Mouse (Mus musculus) small intestine, adult 2 months (tissue): ENCODE results near the gene Igsf21. TPM values are rescaled to one million over a fixed set of nuclear protein-coding genes. Genes with fewer than 3 reads are reported as not detected.

Experiments
- H3K27ac ChIP-seq: fragments of 200-500 bp; 2 replicates; pipeline ENCODE4 v1.5.1; 2012; ENCODE audit warnings: low read depth, low read length, control low read depth, inconsistent platforms; ENCODE audit not compliant: insufficient read depth
- H3K27me3 ChIP-seq: fragments of 200-500 bp; 2 replicates; pipeline ENCODE4 v1.6.1; 2012; ENCODE audit warnings: mild to moderate bottlenecking, moderate library complexity, low read length, inconsistent platforms; ENCODE audit not compliant: control insufficient read depth, insufficient read depth
- H3K36me3 ChIP-seq: fragments of 200-500 bp; 2 replicates; pipeline ENCODE4 v1.6.1; 2012; ENCODE audit warnings: mild to moderate bottlenecking, low read length, control low read depth, inconsistent platforms; ENCODE audit not compliant: control insufficient read depth, insufficient read depth
- H3K4me1 ChIP-seq: fragments of 200-500 bp; 2 replicates; pipeline ENCODE4 v1.6.1; 2012; ENCODE audit warnings: low read length, inconsistent platforms, mixed read lengths; ENCODE audit not compliant: control insufficient read depth, insufficient read depth, insufficient read length
- H3K4me3 ChIP-seq: fragments of 200-500 bp; 2 replicates; pipeline ENCODE4 v1.5.1; 2012; ENCODE audit warnings: low read depth, mild to moderate bottlenecking, control low read depth, inconsistent platforms, low read length, moderate library complexity
- CTCF ChIP-seq: fragments of 200-500 bp; IDR thresholded peaks from 2 replicates; pipeline ENCODE4 v1.5.1; 2012; ENCODE audit warnings: low read depth, mild to moderate bottlenecking, control low read depth, inconsistent platforms, low read length, moderate library complexity, mixed read lengths; ENCODE audit not compliant: insufficient replicate concordance, insufficient read length; ENCODE audit errors: extremely low read depth
- POLR2A ChIP-seq: fragments of 200-500 bp; IDR thresholded peaks from 2 replicates; pipeline ENCODE4 v1.6.1; 2012; ENCODE audit warnings: low read depth, mild to moderate bottlenecking, control low read depth, inconsistent platforms, low read length, moderate library complexity
- WGBS: fragments of 180-500 bp; shearing (Covaris S2); methylation state at CpG from one replicate; pipeline ENCODE4 v1.1.7; 2018; 5-methylcytosine and 5-hydroxymethylcytosine counted together
- polyA plus RNA-seq: library from polyadenylated mRNA; depleted of rRNA; stranded (reverse); fragments of >200 nt; gene quantifications from 2 replicates; pipeline ENCODE4 v1.2.3, GENCODE M21; 2012

Igsf21 gene
- polyA plus RNA-seq, 1 experiment, result 1.0 TPM

- WGBS, result 44% methylated on average over 11 of the region's 11 CpGs
- H3K27me3 ChIP-seq, result no peaks in the 10 kb centered on the region
- no peaks in the 10 kb centered on the region for H3K36me3 ChIP-seq
- no peak overlapping the region for H3K27ac ChIP-seq
- no peaks in the 10 kb centered on the region for H3K4me1 ChIP-seq
- TF ChIP-seq POLR2A, result no peak
- no peak for TF ChIP-seq CTCF
- no peak overlapping the region for H3K4me3 ChIP-seq
Measured at GRCm38 (mm10) chr4:140084521-140085011, 162.0 kb downstream of the Igsf21 start.

GRCm38 (mm10) chr4:140084064-140084463 is 162.5 kb downstream of the Igsf21 start:
- H3K36me3 ChIP-seq, result no peaks in the 10 kb centered on the region
- 79% methylated on average over 5 of the region's 5 CpGs for WGBS
- no peak overlapping the region for H3K4me3 ChIP-seq
- no peaks in the 10 kb centered on the region for H3K4me1 ChIP-seq
- TF ChIP-seq CTCF, result no peak
- TF ChIP-seq POLR2A, result no peak
- H3K27me3 ChIP-seq, result no peaks in the 10 kb centered on the region
- H3K27ac ChIP-seq, result no peak overlapping the region

GRCm38 (mm10) chr4:140078416-140078815 is 168.2 kb downstream of the Igsf21 start:
- H3K36me3 ChIP-seq, result no peaks in the 10 kb centered on the region
- TF ChIP-seq CTCF, result no peak
- TF ChIP-seq POLR2A, result no peak
- H3K27me3 ChIP-seq, result no peaks in the 10 kb centered on the region
- no peaks in the 10 kb centered on the region for H3K4me1 ChIP-seq
- no peak overlapping the region for H3K4me3 ChIP-seq
- 85% methylated on average over 5 of the region's 5 CpGs for WGBS
- no peak overlapping the region for H3K27ac ChIP-seq

GRCm38 (mm10) chr4:140077615-140078014 is 169.0 kb downstream of the Igsf21 start:
- no peak overlapping the region for H3K4me3 ChIP-seq
- TF ChIP-seq POLR2A, result no peak
- H3K27me3 ChIP-seq, result no peaks in the 10 kb centered on the region
- H3K27ac ChIP-seq, result no peak overlapping the region
- WGBS, result 66% methylated on average over 8 of the region's 8 CpGs
- no peaks in the 10 kb centered on the region for H3K4me1 ChIP-seq
- no peaks in the 10 kb centered on the region for H3K36me3 ChIP-seq

GRCm38 (mm10) chr4:140076852-140077563 is 169.6 kb downstream of the Igsf21 start:
- no peaks in the 10 kb centered on the region for H3K4me1 ChIP-seq
- no peak overlapping the region for H3K4me3 ChIP-seq
- no peaks in the 10 kb centered on the region for H3K27me3 ChIP-seq
- H3K27ac ChIP-seq, result no peak overlapping the region
- whole genome bisulfite sequencing, result 66% methylated on average over 12 of the region's 12 CpGs
- TF ChIP-seq CTCF (no peak), POLR2A (no peak)
- H3K36me3 ChIP-seq, result no peaks in the 10 kb centered on the region

- WGBS, result 67% methylated on average over 6 of the region's 6 CpGs
- Histone ChIP-seq H3K36me3 (no peaks in the 10 kb centered on the region), H3K4me3 (no peak overlapping the region), H3K27ac (no peak overlapping the region), H3K27me3 (no peaks in the 10 kb centered on the region), H3K4me1 (no peaks in the 10 kb centered on the region)
- no peak for TF ChIP-seq CTCF
Measured at GRCm38 (mm10) chr4:140076428-140076827, 170.2 kb downstream of the Igsf21 start.

- H3K27ac ChIP-seq, result no peak overlapping the region
- WGBS, result 38% methylated on average over 17 of the region's 17 CpGs
Measured at GRCm38 (mm10) chr4:140071047-140071446, 175.5 kb downstream of the Igsf21 start.

GRCm38 (mm10) chr4:140070331-140070652 is 176.3 kb downstream of the Igsf21 start:
- Histone ChIP-seq H3K36me3 (no peaks in the 10 kb centered on the region), H3K4me3 (no peak overlapping the region), H3K4me1 (no peaks in the 10 kb centered on the region), H3K27me3 (no peaks in the 10 kb centered on the region), H3K27ac (no peak overlapping the region)
- TF ChIP-seq CTCF (no peak), POLR2A (no peak)
- 36% methylated on average over 10 of the region's 10 CpGs for WGBS

More at GRCm38 (mm10) chr4:140071047-140071446, 175.5 kb downstream of the Igsf21 start:
- Histone ChIP-seq H3K4me1 (no peaks in the 10 kb centered on the region), H3K4me3 (no peak overlapping the region), H3K27me3 (no peaks in the 10 kb centered on the region), H3K36me3 (no peaks in the 10 kb centered on the region)
- TF ChIP-seq CTCF (no peak), POLR2A (no peak)
